Mouse (Mus musculus) neural tube, embryonic 11.5 days (tissue): ENCODE measurements around the gene Nf1. TPM values are rescaled to one million over a fixed set of nuclear protein-coding genes. Genes with fewer than 3 reads are reported as not detected.

Experiments used
- ATAC-seq: fragments of 200-750 bp; cut with Nextera tagmentation; 2 replicates; pipeline ENCODE4 v1.8.0; 2017; ENCODE audit warnings: moderate number of reproducible peaks, mild to moderate bottlenecking, moderate TSS enrichment, moderate library complexity; ENCODE audit not compliant: insufficient read depth, low FRiP score, low TSS enrichment
- DNase-seq: peaks from one replicate; pipeline ENCODE4 v3.0.0-alpha.2; 2015; ENCODE audit warnings: low spot score
- H3K27ac ChIP-seq: fragments of 300-500 bp; sonication (generic); 2 replicates; pipeline ENCODE4 v1.5.1; 2014; ENCODE audit warnings: low read depth, mild to moderate bottlenecking, low read length
- H3K27me3 ChIP-seq: fragments of 300-500 bp; sonication (generic); 2 replicates; pipeline ENCODE4 v1.6.1; 2014; ENCODE audit warnings: mild to moderate bottlenecking, low read length, mixed read lengths; ENCODE audit not compliant: control insufficient read depth, insufficient read depth
- H3K36me3 ChIP-seq: fragments of 300-500 bp; sonication (generic); 2 replicates; pipeline ENCODE4 v1.6.1; 2014; ENCODE audit warnings: mild to moderate bottlenecking, low read length, moderate library complexity, mixed read lengths; ENCODE audit not compliant: control insufficient read depth, insufficient read depth
- H3K4me1 ChIP-seq: fragments of 300-500 bp; sonication (generic); 2 replicates; pipeline ENCODE4 v1.6.1; 2014; ENCODE audit warnings: low read length, mixed read lengths; ENCODE audit not compliant: control insufficient read depth, insufficient read depth
- H3K4me2 ChIP-seq: fragments of 300-500 bp; sonication (generic); 2 replicates; pipeline ENCODE4 v1.6.1; 2014; ENCODE audit warnings: low read depth, mild to moderate bottlenecking, moderate library complexity
- H3K4me3 ChIP-seq: fragments of 300-500 bp; sonication (generic); 2 replicates; pipeline ENCODE4 v1.5.1; 2014; ENCODE audit warnings: low read depth, low read length
- H3K9ac ChIP-seq: fragments of 300-500 bp; sonication (generic); 2 replicates; pipeline ENCODE4 v1.6.1; 2014; ENCODE audit warnings: mild to moderate bottlenecking, low read length
- H3K9me3 ChIP-seq: fragments of 300-500 bp; sonication (generic); 2 replicates; pipeline ENCODE4 v1.6.1; 2016; ENCODE audit warnings: low read length; ENCODE audit not compliant: control insufficient read depth
- WGBS: fragments of 180-500 bp; shearing (Covaris S2); extraction: QIAGEN DNeasy Blood & Tissue Kit; methylation state at CpG from one replicate; pipeline ENCODE4 v1.1.7; 2014; 5-methylcytosine and 5-hydroxymethylcytosine counted together
- polyA plus RNA-seq: library from polyadenylated mRNA; unstranded; fragments of >200 nt; fragmentation: Nextera tagmentation; extraction: Ambion mirVana; gene quantifications from 2 replicates; pipeline ENCODE4 v1.2.1, GENCODE M21; 2014

Nf1 gene
- polyA plus RNA-seq, 1 experiment from 2014 or later: 10.3 TPM

DNA sequence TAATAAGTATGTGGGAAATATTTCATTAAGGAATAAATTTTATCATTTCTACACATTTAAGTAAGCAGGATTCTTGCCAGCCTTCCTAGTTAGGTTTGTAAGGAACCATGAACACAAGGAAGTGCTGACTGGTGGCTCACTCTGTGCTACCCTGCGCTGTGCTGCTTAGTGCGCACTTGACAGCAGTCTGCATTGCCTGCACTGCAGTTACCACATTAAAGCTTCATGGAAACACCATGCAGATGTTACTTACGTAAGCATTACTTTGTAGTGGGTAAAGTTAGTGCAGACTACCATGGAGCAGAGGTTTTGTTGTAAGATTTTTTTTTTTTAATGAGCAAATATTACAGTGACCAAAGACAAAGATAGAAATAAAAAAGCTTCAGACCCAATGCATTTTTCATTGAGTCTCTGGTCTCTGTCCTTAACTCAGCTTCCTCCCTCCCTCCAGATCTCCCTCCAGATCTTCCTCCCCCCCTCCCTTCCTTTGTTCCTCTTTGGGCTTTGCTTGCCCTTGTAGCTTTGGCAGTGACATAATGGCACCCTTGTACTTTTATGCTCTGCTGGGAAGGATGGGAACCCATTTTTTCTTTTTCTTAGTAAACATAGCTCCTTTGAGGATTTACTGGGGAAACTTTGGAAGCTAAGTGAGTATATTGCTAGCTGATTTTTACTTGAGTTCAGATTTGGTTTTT is 121.4 kb downstream of the Nf1 start:
- H3K27ac ChIP-seq: no peak overlapping the region
- WGBS: 96% methylated on average over 3 of the region's 3 CpGs
- DNase-seq: no peak
- H3K27me3 ChIP-seq: no peaks in the 10 kb centered on the region
- no peak for ATAC-seq
- no peaks in the 10 kb centered on the region for H3K9me3 ChIP-seq
- no peak overlapping the region for H3K4me3 ChIP-seq
- no peak overlapping the region for H3K4me2 ChIP-seq
- H3K36me3 ChIP-seq: no peaks in the 10 kb centered on the region; the same call in 1 of the 2 replicates
- no peak overlapping the region for H3K9ac ChIP-seq
- no peaks in the 10 kb centered on the region for H3K4me1 ChIP-seq

DNA sequence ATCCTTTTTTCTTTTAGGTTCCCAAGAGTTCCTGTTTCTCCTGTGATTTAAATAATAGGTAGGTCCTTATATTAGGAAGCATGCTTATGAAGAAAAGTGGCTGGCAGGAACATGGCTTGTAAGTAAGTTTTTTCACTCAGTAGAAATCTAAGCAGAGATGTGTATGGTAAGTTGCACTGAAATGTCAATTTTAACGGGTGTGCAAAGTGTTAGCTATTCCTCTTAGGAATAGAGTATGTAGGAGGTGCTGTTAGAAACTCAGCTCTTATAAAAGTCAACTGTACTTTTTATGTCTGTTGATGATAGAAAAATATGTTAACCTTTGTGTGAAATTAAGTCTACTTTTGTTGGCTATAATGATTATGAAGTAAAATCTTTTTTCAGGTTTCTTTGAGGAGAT is 128.6 kb downstream of the Nf1 start:
- no peak overlapping the region for H3K27ac ChIP-seq
- ATAC-seq: no peak
- DNase-seq: no peak
- H3K4me3 ChIP-seq: no peak overlapping the region
- no peak overlapping the region for H3K4me2 ChIP-seq
- H3K9me3 ChIP-seq: no peaks in the 10 kb centered on the region
- no peaks in the 10 kb centered on the region for H3K27me3 ChIP-seq
- peaks cover 5% of the 10 kb centered on the region for H3K36me3 ChIP-seq
- H3K9ac ChIP-seq: no peak overlapping the region
- no peaks in the 10 kb centered on the region for H3K4me1 ChIP-seq
- WGBS: 98% methylated on average over 1 of the region's 1 CpGs

DNA sequence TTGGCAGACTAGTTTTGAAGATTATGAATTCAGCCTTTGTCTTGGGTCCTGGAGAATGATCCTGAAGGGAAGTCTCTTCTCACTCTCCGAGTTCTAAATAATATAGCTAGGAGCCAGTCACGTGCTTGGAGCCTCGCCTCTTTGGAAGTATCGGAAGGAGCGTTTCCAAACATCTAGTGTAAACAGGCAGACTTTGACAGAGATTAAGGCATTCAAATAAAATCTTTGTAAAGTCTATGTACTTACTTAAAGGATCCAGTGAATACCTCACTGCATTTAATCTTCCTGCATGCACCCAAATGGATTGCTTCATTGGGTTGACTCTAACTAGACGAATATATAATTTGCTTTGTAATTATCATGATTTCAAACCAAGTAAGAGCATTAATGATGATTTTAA is 143.9 kb downstream of the Nf1 start:
- Histone ChIP-seq H3K27ac (no peak overlapping the region), H3K4me2 (no peak overlapping the region), H3K36me3 (no peaks in the 10 kb centered on the region), H3K4me3 (no peak overlapping the region), H3K4me1 (no peaks in the 10 kb centered on the region), H3K9me3 (no peaks in the 10 kb centered on the region), H3K27me3 (no peaks in the 10 kb centered on the region), H3K9ac (no peak overlapping the region)
- ATAC-seq: no peak
- WGBS: 93% methylated on average over 6 of the region's 6 CpGs
- DNase-seq: no peak

DNA sequence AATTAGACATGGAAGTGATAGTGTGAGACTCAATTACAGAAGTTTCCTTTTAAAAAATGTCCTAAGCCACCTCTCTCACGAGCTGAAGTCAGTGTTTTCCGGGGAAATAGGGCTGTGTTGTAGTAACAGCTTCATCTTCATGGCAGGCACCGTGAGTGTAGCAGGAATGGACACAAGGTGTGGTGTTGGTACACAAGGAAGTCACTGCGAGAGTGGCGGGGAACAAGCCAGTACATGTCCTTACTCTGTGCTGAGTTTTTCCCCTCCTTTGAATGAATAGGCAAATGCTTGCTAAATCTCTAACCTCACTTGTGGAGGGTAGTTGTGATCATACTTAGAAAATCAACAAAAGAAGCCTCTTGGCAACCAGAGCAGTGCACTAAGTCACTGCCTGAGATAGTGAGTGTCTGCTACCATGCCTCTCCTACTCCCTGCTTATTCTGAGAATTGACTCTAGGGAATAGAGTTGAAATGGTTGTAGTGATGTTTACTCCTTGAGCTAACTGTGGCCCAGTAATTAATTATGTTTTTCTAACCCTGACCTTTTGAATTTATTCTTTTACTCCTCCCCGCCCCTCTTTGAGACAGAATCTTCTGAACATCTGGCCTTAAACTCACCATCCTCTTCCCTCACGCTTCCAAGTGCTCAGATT is 144.5 kb downstream of the Nf1 start:
- ATAC-seq (no peak), DNase-seq (no peak)
- WGBS: 85% methylated on average over 7 of the region's 7 CpGs
- no peak overlapping the region for H3K9ac ChIP-seq
- H3K4me2 ChIP-seq: no peak overlapping the region
- no peak overlapping the region for H3K27ac ChIP-seq
- H3K27me3 ChIP-seq: no peaks in the 10 kb centered on the region
- no peaks in the 10 kb centered on the region for H3K9me3 ChIP-seq
- no peak overlapping the region for H3K4me3 ChIP-seq
- no peaks in the 10 kb centered on the region for H3K36me3 ChIP-seq
- H3K4me1 ChIP-seq: no peaks in the 10 kb centered on the region

DNA sequence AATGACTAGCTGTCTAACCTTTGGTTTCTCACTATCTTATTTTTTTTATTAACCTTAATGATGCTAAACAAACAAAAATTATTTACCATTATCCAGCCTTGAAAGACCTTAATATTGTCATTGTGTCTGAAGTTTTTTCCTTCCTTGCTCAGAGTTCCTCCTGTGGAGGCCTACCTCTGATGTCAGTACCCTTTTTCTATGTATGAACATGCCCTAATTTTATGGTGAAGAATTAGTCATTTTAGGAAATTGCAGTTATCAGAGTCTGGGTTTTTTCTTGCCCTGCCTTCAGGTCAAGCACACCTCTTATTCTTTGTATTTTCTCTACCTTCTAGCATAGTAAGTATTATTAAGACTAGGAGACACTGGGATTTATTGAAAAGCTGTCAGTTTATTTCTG is 145.2 kb downstream of the Nf1 start:
- DNase-seq: no peak
- no peaks in the 10 kb centered on the region for H3K9me3 ChIP-seq
- H3K9ac ChIP-seq: no peak overlapping the region
- H3K27ac ChIP-seq: no peak overlapping the region
- H3K4me1 ChIP-seq: no peaks in the 10 kb centered on the region
- no peak overlapping the region for H3K4me3 ChIP-seq
- no peaks in the 10 kb centered on the region for H3K27me3 ChIP-seq
- H3K36me3 ChIP-seq: no peaks in the 10 kb centered on the region
- no peak overlapping the region for H3K4me2 ChIP-seq
- no peak for ATAC-seq

DNA sequence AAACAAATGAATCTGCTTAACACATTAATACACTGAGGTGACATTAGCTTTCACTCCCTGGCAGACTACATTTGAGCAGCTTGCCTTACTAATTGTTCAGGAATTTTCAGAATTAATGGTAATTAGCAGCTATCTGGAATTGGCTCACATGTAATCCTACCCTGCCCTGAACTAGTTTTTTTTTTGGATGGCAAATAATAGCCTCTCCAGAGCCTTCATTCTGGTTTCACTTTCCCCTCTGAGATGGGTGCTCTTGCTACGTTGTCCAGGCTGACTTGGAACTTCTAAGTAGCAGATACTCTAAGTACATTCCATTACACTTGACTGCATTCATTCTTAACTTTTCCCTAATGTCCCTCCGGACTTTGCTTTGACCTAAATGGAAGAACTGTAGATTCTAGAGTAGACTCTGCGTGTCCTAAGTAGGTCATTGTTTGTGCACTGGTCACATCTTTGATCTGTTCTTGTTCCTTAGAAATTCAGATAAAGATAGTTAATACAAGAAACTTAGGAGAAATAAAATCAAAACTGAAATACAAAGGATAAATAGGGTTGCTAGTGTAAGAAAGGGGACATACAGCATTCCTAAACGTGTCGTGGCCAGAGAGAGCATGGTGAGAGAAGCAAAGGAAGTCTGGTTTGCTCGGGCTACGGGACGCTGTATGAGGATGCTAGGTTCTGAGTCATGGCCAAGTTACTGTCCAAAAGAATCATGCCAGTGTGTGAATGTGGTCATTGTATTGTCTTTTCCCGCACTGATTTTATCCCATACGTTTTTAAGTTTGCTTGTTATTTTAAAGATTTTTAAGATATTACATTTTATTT is 155.7 kb downstream of the Nf1 start:
- Histone ChIP-seq H3K4me3 (no peak overlapping the region), H3K27me3 (no peaks in the 10 kb centered on the region), H3K9ac (no peak overlapping the region), H3K9me3 (no peaks in the 10 kb centered on the region), H3K27ac (no peak overlapping the region), H3K36me3 (no peaks in the 10 kb centered on the region), H3K4me1 (no peaks in the 10 kb centered on the region), H3K4me2 (no peak overlapping the region)
- ATAC-seq (no peak), DNase-seq (no peak)
- 89% methylated on average over 10 of the region's 10 CpGs for WGBS

DNA sequence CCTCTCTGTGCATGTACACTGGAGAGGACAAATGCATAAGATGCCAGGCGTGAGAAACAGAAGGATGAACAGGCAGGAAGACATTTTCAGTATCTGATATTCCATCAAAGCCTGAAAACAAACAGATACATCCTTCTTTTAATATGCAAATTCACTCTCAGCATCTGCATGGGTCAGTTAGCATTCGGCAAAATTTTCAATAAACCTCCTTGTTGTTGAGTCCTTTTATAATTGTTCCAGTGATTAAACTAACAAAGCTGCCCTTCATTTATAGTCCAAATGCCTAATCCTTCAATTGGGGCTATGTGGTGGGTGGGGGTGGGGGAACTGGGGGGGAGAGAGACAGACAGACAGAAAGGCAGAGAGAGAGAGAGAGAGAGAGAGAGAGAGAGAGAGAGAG is 163.4 kb downstream of the Nf1 start:
- no peak overlapping the region for H3K4me2 ChIP-seq

DNA sequence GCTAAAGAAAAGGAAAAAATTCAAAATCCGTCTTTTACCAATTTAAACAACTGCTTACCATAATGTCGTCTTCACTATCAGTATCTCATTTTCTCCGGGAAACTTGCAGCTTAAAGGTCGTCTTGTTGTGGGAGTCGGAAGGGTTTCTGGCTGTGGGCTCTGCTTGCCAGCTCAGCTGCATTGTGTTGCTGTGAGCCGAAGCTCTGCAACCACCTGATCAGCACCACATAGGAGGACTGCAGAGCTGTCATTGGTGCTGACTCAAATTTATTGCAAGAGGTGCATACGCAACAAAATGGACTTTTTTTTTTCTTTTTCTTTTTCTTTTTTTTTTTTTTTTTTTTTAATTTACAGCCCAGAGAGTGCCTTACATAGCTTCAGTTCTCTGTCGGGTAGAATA is 164.4 kb downstream of the Nf1 start, which contains the start of gene Omg:
Gene Omg, minus strand, starts transcription at position 240 of the 400 bp plus-strand sequence.
- ATAC-seq (no peak), DNase-seq (no peak)
- no peaks in the 10 kb centered on the region for H3K4me1 ChIP-seq
- no peaks in the 10 kb centered on the region for H3K36me3 ChIP-seq
- H3K9me3 ChIP-seq: no peaks in the 10 kb centered on the region
- no peaks in the 10 kb centered on the region for H3K27me3 ChIP-seq
- no peak within 1 kb of the TSS for H3K9ac ChIP-seq
- WGBS: 53% methylated on average over 8 of the region's 8 CpGs
- no peak within 1 kb of the TSS for H3K4me2 ChIP-seq
- H3K27ac ChIP-seq: no peak within 1 kb of the TSS
- H3K4me3 ChIP-seq: no peak within 1 kb of the TSS

More for the DNA sequence above, 163.4 kb downstream of the Nf1 start:
- H3K36me3 ChIP-seq: no peaks in the 10 kb centered on the region
- no peaks in the 10 kb centered on the region for H3K4me1 ChIP-seq
- DNase-seq: no peak
- no peak overlapping the region for H3K4me3 ChIP-seq
- no peak overlapping the region for H3K27ac ChIP-seq
- no peaks in the 10 kb centered on the region for H3K27me3 ChIP-seq
- no peak for ATAC-seq
- 47% methylated on average over 2 of the region's 2 CpGs for WGBS
- H3K9me3 ChIP-seq: no peaks in the 10 kb centered on the region
- H3K9ac ChIP-seq: no peak overlapping the region
